19 mouse cellular contexts compared by ENCODE assay signal in genomic region chr1:188390080-188390479, GRCm38 (mm10).
DNase-seq lines count a peak whose midpoint lies in the region; ATAC-seq and TF ChIP-seq lines count a peak whose summit lies in the region.
"Had no signal": no experiment of that assay in that cellular context is flagged by ENCODE, and none has a peak within 500 bp of the region (broad histone marks: within the 10 kb centered on the region; RNA-seq: fewer than 3 reads in every experiment).

No protein-coding gene starts in this region.

- H3K9ac ChIP-seq in limb, embryonic 13.5 days = no peak overlapping the region
- H3K9ac ChIP-seq: kidney, embryonic 15.5 days had no signal

- H3K27me3 ChIP-seq in heart, embryonic 10.5 days (ENCODE audit: insufficient read depth, poor library complexity, severe bottlenecking) = no peaks in the 10 kb centered on the region
- no peaks in the 10 kb centered on the region for H3K27me3 ChIP-seq in C2C12 (ENCODE audit: control insufficient read depth, insufficient read depth, insufficient read length)
- 0 out of 2 replicates have a peak, but pooled peaks cover under 1% of the 10 kb centered on the region for H3K27me3 ChIP-seq in limb, embryonic 13.5 days
- H3K27me3 ChIP-seq: kidney, embryonic 15.5 days had no signal

- no peak overlapping the region for H3K4me2 ChIP-seq in limb, embryonic 13.5 days (replicated peaks)
- H3K4me2 ChIP-seq: kidney, embryonic 15.5 days; liver, embryonic 11.5 days had no signal

- no peak for TF ChIP-seq CTCF in C2C12 (IDR thresholded peaks at IDR 0.05; ENCODE audit: control insufficient read depth, insufficient read depth, insufficient read length)

- peak; percentile 85 for DNase-seq in heart, embryonic 10.5 days (ENCODE audit: low spot score)
- DNase-seq in heart, adult 9 months (ENCODE audit: low spot score in 2 of 2) = no peak
- DNase-seq in embryo, embryonic 10.5 days (ENCODE audit: low spot score) = peak; percentile 5
- no peak for DNase-seq in right cerebral cortex, postnatal 36 days (ENCODE audit: low spot score in 2 of 2)
- no peak for DNase-seq in adrenal gland, adult (ENCODE audit: inconsistent age in 2 of 2, low spot score in 1 of 2)
- DNase-seq: cerebellum, adult 8-10 months; gastrocnemius, adult 2 months; heart, adult 2 months; lung, adult 18-20 months; lung, postnatal 14 days; thymus, postnatal 14 days had no signal

- no peaks in the 10 kb centered on the region for H3K79me2 ChIP-seq in C2C12 (ENCODE audit: control insufficient read depth, insufficient read depth)

- peaks cover 32% of the 10 kb centered on the region for H3K4me1 ChIP-seq in heart, embryonic 10.5 days
- no peaks in the 10 kb centered on the region for H3K4me1 ChIP-seq in limb, embryonic 13.5 days
- H3K4me1 ChIP-seq: kidney, embryonic 15.5 days had no signal

- H3ac ChIP-seq in C2C12 (ENCODE audit: control insufficient read depth, insufficient read length, low read depth) = no peak overlapping the region

- WGBS in heart, embryonic 10.5 days = 42% methylated on average over 6 of the region's 6 CpGs
- 50% methylated on average over 6 of the region's 6 CpGs for WGBS in limb, embryonic 13.5 days

- no peaks in the 10 kb centered on the region for H3K36me3 ChIP-seq in heart, embryonic 10.5 days
- H3K36me3 ChIP-seq in C2C12 (ENCODE audit: control insufficient read depth, insufficient read depth) = no peaks in the 10 kb centered on the region
- no peaks in the 10 kb centered on the region for H3K36me3 ChIP-seq in limb, embryonic 13.5 days
- H3K36me3 ChIP-seq: hindbrain, embryonic 10.5 days; kidney, embryonic 15.5 days had no signal

- no peak overlapping the region for H3K27ac ChIP-seq in heart, embryonic 10.5 days
- H3K27ac ChIP-seq in limb, embryonic 13.5 days = no peak overlapping the region
- H3K27ac ChIP-seq: gastrocnemius, adult 2 months; heart, adult 2 months; hindbrain, embryonic 10.5 days; hindbrain, postnatal 0 days; kidney, embryonic 15.5 days had no signal

- peak; percentile 71; the same call in 1 of the 2 replicates for ATAC-seq in limb, embryonic 13.5 days (ENCODE audit: low FRiP score, low read depth)
- ATAC-seq: hindbrain, postnatal 0 days; intestine, postnatal 0 days; midbrain, embryonic 16.5 days had no signal

- no peaks in the 10 kb centered on the region for H3K9me3 ChIP-seq in heart, embryonic 10.5 days
- H3K9me3 ChIP-seq in limb, embryonic 13.5 days = no peaks in the 10 kb centered on the region
- H3K9me3 ChIP-seq: hindbrain, embryonic 10.5 days; kidney, embryonic 15.5 days had no signal

- H3K4me3 ChIP-seq in heart, embryonic 10.5 days = no peak overlapping the region
- H3K4me3 ChIP-seq in C2C12 (ENCODE audit: insufficient read depth, poor library complexity, severe bottlenecking) = no peak overlapping the region
- no peak overlapping the region for H3K4me3 ChIP-seq in limb, embryonic 13.5 days
- H3K4me3 ChIP-seq: gastrocnemius, adult 2 months; heart, adult 2 months; hindbrain, embryonic 10.5 days; kidney, embryonic 15.5 days had no signal

- H3K79me3 ChIP-seq in C2C12 (ENCODE audit: low read depth) = no peaks in the 10 kb centered on the region

TF ChIP-seq in C2C12, 6 proteins besides CTCF, POLR2A, EP300 and RAD21:
- TF ChIP-seq USF1 (IDR thresholded peaks at IDR 0.05; ENCODE audit: low read depth) = no peak
- TF ChIP-seq MYOD1 (IDR thresholded peaks at IDR 0.05; ENCODE audit: control insufficient read depth, insufficient read length, low read depth) = peak; percentile 83

Comparison
In these comparisons a context has a peak if more than half of its experiments do, and no peak if none do; other contexts are left out.
1. DNase-seq: peak in heart, embryonic 10.5 days (single experiment) and embryo, embryonic 10.5 days (single experiment); none in heart, adult 9 months (0 of 2), right cerebral cortex, postnatal 36 days (0 of 2) and adrenal gland, adult (0 of 2).